Mouse (Mus musculus) testis, adult 2 months (tissue): ENCODE measurements around the gene Mrps16. TPM values are rescaled to one million over a fixed set of nuclear protein-coding genes. Genes with fewer than 3 reads are reported as not detected.

Source experiments
- H3K27ac ChIP-seq: fragments of 200-500 bp; 2 replicates; pipeline ENCODE4 v1.5.1; 2012; ENCODE audit warnings: low read depth, low read length; ENCODE audit not compliant: control insufficient read depth, insufficient read depth
- H3K27me3 ChIP-seq: fragments of 200-500 bp; 2 replicates; pipeline ENCODE4 v1.6.1; 2012; ENCODE audit warnings: mild to moderate bottlenecking, low read length, moderate library complexity; ENCODE audit not compliant: control insufficient read depth, insufficient read depth
- H3K36me3 ChIP-seq: fragments of 200-500 bp; 2 replicates; pipeline ENCODE4 v1.6.1; 2012; ENCODE audit warnings: mild to moderate bottlenecking, low read length; ENCODE audit not compliant: control insufficient read depth, insufficient read depth
- H3K4me1 ChIP-seq: fragments of 200-500 bp; 2 replicates; pipeline ENCODE4 v1.6.1; 2012; ENCODE audit warnings: low read length; ENCODE audit not compliant: control insufficient read depth, insufficient read depth
- H3K4me3 ChIP-seq: fragments of 200-500 bp; 2 replicates; pipeline ENCODE4 v1.5.1; 2012; ENCODE audit warnings: low read depth, mild to moderate bottlenecking, low read length, moderate library complexity, mixed read lengths; ENCODE audit not compliant: control insufficient read depth
- CTCF ChIP-seq: fragments of 200-500 bp; IDR thresholded peaks from 2 replicates; pipeline ENCODE4 v1.5.1; 2012; ENCODE audit warnings: low read depth, mild to moderate bottlenecking, inconsistent platforms, low read length, moderate library complexity; ENCODE audit not compliant: control insufficient read depth, insufficient read depth, insufficient replicate concordance
- POLR2A ChIP-seq: fragments of 200-500 bp; IDR thresholded peaks from 2 replicates; pipeline ENCODE4 v1.6.1; 2012; ENCODE audit warnings: low read depth, mild to moderate bottlenecking, inconsistent platforms, low read length, moderate library complexity; ENCODE audit not compliant: control insufficient read depth
- polyA plus RNA-seq: library from polyadenylated mRNA; depleted of rRNA; stranded (reverse); fragments of >200 nt; gene quantifications from 2 replicates; pipeline ENCODE4 v1.2.3, GENCODE M21; 2012; rRNA removed

Gene Mrps16
- polyA plus RNA-seq, 1 experiment: 14.2 TPM

DNA sequence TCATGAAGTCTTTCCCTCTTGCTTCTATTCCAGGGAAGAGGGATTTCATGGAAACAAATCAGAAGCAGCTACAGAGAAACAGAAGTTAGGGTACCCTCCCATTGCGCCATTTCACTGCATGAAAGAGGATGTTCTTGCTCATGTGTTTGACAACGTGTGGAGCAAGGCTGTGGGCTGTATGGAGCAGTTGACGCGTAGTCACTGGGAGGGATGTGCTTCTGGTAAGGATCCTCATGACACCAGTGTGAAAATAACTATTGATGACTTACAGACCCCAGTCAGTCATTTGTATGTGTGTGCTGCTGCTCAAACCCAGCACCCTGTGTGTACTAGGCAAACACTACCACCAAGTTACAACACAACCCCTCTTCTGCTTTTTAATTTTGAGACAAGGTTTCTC is 30.2 kb downstream of the Mrps16 start:
- H3K4me1 ChIP-seq: no peaks in the 10 kb centered on the region
- TF ChIP-seq CTCF: no peak
- TF ChIP-seq POLR2A: no peak
- no peaks in the 10 kb centered on the region for H3K27me3 ChIP-seq
- peaks cover 4% of the 10 kb centered on the region for H3K36me3 ChIP-seq
- H3K27ac ChIP-seq: no peak overlapping the region
- H3K4me3 ChIP-seq: no peak overlapping the region

DNA sequence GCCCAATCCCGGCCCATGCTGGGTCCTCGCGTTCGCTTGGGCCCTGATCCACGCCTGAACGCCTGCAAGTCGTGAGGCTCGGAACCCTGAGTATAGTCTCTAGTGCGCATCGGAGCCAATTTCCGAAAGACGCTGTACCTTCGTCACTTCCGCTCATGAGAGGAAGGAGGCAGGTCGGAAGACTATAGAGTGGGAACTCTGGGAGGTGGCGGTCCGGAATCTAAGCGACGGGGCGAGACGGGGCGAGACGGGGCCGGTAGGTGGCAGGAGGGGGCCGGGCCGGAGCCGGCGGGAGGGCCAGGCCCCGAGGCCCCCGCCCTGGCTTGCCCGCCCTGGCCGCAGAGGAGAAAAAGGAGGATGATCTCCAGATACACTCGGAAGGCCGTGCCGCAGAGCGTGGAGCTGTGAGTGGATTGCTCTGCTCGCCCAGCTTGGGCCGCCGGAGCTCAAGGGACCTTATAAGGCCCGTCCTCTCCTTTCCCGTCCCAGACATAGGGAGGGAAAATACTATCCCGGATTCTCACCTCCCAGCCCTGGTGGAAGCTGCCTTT is 45.4 kb downstream of the Mrps16 start, which contains the start of the genes Ecd and Fam149b:
Ecd (minus strand) TSS at position 131 of the 551 bp plus-strand sequence.
Fam149b (plus strand) TSS at position 172 of the 551 bp plus-strand sequence.
- TF ChIP-seq CTCF: no peak
- peak; percentile 91 for TF ChIP-seq POLR2A
- peak within 1 kb of the TSS; percentile 97 for H3K27ac ChIP-seq
- peaks cover 2% of the 10 kb centered on the region; the same call in 1 of the 2 replicates for H3K36me3 ChIP-seq
- no peaks in the 10 kb centered on the region; the same call in 1 of the 2 replicates for H3K4me1 ChIP-seq
- no peaks in the 10 kb centered on the region for H3K27me3 ChIP-seq
- peak within 1 kb of the TSS; percentile 100 for H3K4me3 ChIP-seq

DNA sequence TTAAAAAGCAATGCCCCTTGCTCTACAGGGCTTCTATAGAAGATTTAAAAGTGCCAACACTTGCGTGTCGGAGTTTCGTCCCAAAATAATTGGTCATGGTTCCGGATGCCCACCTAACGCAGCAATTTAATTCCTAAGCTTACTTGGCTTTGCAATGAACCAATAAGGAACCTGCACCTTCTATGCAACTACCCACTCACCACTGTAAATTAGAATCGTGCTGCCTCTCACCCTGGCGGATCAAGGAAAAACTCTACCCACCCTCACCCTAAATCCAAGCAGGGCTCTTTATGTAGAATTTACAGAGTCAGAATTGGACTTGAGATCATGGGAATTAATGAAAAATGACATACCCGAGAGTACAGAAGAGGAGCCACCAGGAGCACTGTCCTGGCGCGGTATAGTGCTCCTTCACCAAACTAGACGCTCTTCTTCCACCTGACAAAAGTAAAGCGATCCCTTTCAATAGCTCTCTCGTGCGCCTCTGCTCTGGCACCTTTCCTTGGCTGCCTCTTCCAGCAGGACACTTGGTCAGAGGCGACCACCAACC is 45.9 kb downstream of the Mrps16 start:
- Histone ChIP-seq H3K27ac (peak overlapping the region; percentile 97), H3K36me3 (peaks cover 2% of the 10 kb centered on the region; the same call in 1 of the 2 replicates), H3K27me3 (no peaks in the 10 kb centered on the region), H3K4me1 (no peaks in the 10 kb centered on the region; the same call in 1 of the 2 replicates), H3K4me3 (peak overlapping the region; percentile 100)
- TF ChIP-seq CTCF (no peak), POLR2A (no peak)

DNA sequence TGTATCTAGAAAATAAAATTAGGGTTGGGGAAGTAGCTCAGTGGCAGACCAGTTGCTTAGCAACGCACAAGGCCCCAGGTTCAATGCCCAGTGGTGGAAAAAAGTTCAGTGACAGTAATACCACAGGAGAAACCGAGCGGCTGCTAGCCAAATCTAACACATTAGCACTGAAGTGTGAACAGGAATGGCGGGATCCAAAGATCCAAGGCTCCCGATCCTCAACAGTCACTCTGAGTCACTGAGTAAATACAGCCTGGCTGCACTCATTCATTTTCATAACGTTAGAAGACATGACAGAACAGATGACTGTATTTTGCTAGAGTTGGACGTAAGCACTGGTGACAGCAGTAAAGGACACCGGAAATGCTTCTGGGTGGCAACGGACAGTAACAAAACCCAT is 47.5 kb downstream of the Mrps16 start:
- Histone ChIP-seq H3K36me3 (peaks cover 2% of the 10 kb centered on the region), H3K27me3 (no peaks in the 10 kb centered on the region), H3K4me3 (peak overlapping the region; percentile 59), H3K4me1 (no peaks in the 10 kb centered on the region; the same call in 1 of the 2 replicates), H3K27ac (no peak overlapping the region)
- TF ChIP-seq POLR2A: no peak
- TF ChIP-seq CTCF: no peak

DNA sequence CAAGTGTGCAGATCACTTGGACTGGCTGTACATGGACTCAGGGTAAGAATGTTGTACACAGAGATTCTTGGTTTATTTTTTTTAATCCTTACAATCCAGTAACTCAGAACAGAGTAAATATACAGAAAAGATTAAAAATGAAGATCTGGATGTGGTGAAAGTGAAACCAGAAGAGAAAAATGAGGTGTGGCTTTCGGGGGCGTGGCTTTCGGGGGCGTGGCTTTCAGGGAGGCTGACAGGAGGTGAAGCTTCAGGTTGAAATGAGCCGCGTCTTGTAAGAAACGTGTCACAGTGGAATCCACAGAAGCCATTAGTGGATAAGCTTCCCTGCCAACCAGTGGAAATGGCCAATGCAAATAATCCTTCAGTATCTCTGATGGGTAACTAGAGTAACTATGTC is 52.6 kb downstream of the Mrps16 start:
- H3K4me1 ChIP-seq: no peaks in the 10 kb centered on the region; the same call in 1 of the 2 replicates
- no peaks in the 10 kb centered on the region for H3K27me3 ChIP-seq
- H3K27ac ChIP-seq: no peak overlapping the region
- H3K4me3 ChIP-seq: no peak overlapping the region
- no peak for TF ChIP-seq POLR2A
- TF ChIP-seq CTCF: no peak
- H3K36me3 ChIP-seq: peaks cover 3% of the 10 kb centered on the region

DNA sequence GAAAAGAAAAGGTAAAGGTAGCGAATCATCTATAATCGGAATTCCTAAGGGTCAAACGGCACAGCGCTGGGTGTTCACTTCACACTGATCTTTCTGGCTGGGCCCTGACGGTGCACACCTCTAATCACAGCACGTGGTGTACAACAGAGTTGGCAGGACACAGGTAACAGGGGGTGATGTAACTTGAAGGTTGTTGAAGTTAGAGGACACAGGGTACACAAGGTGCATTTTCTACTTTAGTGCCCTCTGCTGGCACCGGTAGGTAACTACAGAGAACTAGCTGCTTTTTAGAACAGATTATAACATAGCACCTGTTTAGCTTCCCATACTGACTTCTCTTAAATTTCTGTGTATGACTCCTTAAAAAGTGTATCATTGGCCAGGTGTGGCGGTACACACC is 53.3 kb downstream of the Mrps16 start:
- H3K27me3 ChIP-seq: no peaks in the 10 kb centered on the region
- H3K4me1 ChIP-seq: no peaks in the 10 kb centered on the region
- TF ChIP-seq CTCF (no peak; the same call in 1 of the 2 replicates), POLR2A (no peak)
- H3K4me3 ChIP-seq: no peak overlapping the region
- no peak overlapping the region for H3K27ac ChIP-seq
- peaks cover 3% of the 10 kb centered on the region for H3K36me3 ChIP-seq

DNA sequence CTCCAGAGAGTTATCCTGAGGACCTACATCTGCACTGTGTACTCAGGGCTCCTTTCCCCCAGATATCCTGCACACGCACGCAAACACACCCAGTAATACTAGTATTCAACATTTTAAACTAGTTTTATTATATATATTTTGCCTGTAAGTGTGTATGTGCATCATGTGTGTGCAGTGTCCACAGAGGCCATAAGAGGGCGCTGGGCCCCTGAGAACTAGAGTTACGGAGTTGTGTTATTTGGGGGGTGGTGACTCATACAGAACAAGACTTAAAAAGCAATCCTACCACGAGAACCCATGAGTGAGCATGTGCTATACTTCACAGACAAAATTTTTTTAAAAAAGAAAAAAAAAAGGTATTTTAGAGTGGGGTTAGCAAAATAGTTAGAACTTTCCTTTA is 54.0 kb downstream of the Mrps16 start:
- Histone ChIP-seq H3K36me3 (peaks cover 3% of the 10 kb centered on the region), H3K4me3 (no peak overlapping the region)

More for the DNA sequence above, 54.0 kb downstream of the Mrps16 start:
- H3K4me1 ChIP-seq: no peaks in the 10 kb centered on the region
- no peaks in the 10 kb centered on the region for H3K27me3 ChIP-seq
- no peak for TF ChIP-seq POLR2A
- TF ChIP-seq CTCF: 0 out of 2 replicates have a peak, but pooled peaks have one; percentile 4
- no peak overlapping the region for H3K27ac ChIP-seq

Other genes with a start within 250 kb of the Mrps16 start
- 11.6 and 11.8 TPM in 2 replicates for gene Kcnk5, start 211.8 kb downstream of the Mrps16 start, polyA plus RNA-seq
- not detected in 2 replicates for gene Kcnk16, start 124.4 kb downstream of the Mrps16 start, polyA plus RNA-seq
- gene Nudt13, start 98.9 kb downstream of the Mrps16 start, polyA plus RNA-seq: 4.0 and 7.7 TPM in 2 replicates
- gene Ecd, start 45.5 kb downstream of the Mrps16 start, polyA plus RNA-seq: 19.4 and 19.7 TPM in 2 replicates
- 51.2 and 54.5 TPM in 2 replicates for gene Fam149b, start 45.5 kb downstream of the Mrps16 start, polyA plus RNA-seq
- 104 and 140 TPM in 2 replicates for gene Dnajc9, start 4.7 kb downstream of the Mrps16 start, polyA plus RNA-seq
- 55.1 and 56.7 TPM in 2 replicates for gene Cfap70, start 58.6 kb upstream of the Mrps16 start, polyA plus RNA-seq
- 12.2 and 13.6 TPM in 2 replicates for gene Anxa7, start 86.5 kb upstream of the Mrps16 start, polyA plus RNA-seq
- gene Mss51, start 103.3 kb upstream of the Mrps16 start, polyA plus RNA-seq: 1.7 and 2.1 TPM in 2 replicates
- 7.7 and 10.0 TPM in 2 replicates for gene Ppp3cb, start 152.9 kb upstream of the Mrps16 start, polyA plus RNA-seq
- 12.9 and 14.4 TPM in 2 replicates for gene Usp54, start 247.4 kb upstream of the Mrps16 start, polyA plus RNA-seq